ENCODE assay signal across 18 mouse cellular contexts in the genomic region with DNA sequence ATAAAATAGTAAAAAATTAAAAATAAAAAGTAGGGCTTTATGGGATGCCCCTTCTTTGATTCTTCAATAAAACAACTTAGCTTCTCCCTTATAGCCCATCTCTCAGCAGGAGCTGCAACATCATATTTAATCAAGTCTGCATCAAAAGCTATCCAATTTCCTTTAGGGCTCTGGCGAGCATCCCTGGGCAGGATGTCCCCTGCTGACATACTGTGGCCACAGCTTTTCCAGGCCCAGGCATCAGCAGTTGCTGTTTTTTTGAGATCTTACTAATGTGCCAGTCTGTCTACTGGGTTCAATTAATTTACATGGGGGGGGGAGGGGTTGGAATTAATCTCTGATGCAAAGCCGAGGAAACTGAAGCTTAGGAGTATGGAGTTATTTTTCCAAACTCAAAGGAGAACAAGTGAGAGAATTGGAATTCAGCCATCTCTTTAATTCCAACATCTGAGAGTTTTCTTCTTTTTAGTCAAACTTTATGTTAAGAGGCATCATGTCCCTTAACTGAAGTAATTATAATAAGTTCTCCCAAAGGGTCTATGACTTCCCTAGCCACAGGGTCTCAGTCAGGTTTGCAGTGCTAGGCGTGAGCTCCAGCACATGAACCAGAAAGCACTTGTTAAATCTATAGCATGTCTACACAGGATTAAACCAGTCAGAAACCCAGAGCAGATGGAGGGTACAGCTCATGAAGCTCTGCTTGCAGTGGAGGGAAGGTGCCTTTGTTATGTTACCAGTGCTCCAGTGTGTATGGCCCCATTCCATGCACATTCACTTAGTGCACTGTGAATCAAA.
DNase-seq lines count a peak whose midpoint lies in the region; ATAC-seq and TF ChIP-seq lines count a peak whose summit lies in the region.
"Had no signal": no experiment of that assay in that cellular context is flagged by ENCODE, and none has a peak within 500 bp of the region (broad histone marks: within the 10 kb centered on the region; RNA-seq: fewer than 3 reads in every experiment).

No protein-coding gene starts in this region.

- H3K27me3 ChIP-seq in limb, embryonic 15.5 days: no peaks in the 10 kb centered on the region
- H3K27me3 ChIP-seq: liver, embryonic 13.5 days had no signal

- 40% methylated on average over 3 of the region's 3 CpGs for WGBS in limb, embryonic 15.5 days

- no peak overlapping the region for H3K9ac ChIP-seq in limb, embryonic 15.5 days
- H3K9ac ChIP-seq: liver, embryonic 13.5 days; lung, embryonic 14.5 days had no signal

- H3K36me3 ChIP-seq in limb, embryonic 15.5 days: no peaks in the 10 kb centered on the region
- H3K36me3 ChIP-seq: liver, embryonic 13.5 days; midbrain, embryonic 10.5 days had no signal

- intact Hi-C loops in left cerebral cortex, postnatal 4 days (cut with DNase I): no loop called here
- intact Hi-C loops in left cerebral cortex, adult 2 months (cut with DNase I): no loop called here

- TF ChIP-seq CTCF in left cerebral cortex, adult 2 months (IDR thresholded peaks at IDR 0.05): no peak

- no peak overlapping the region for H3K4me2 ChIP-seq in limb, embryonic 15.5 days
- H3K4me2 ChIP-seq: heart, embryonic 11.5 days; liver, embryonic 13.5 days; lung, embryonic 14.5 days had no signal

- no peak overlapping the region for H3K27ac ChIP-seq in left cerebral cortex, adult 2 months
- peak overlapping the region; percentile 33; the same call in 1 of the 2 replicates for H3K27ac ChIP-seq in limb, embryonic 15.5 days
- H3K27ac ChIP-seq: liver, embryonic 13.5 days; macrophage; midbrain, embryonic 10.5 days had no signal

- peak; percentile 17 for DNase-seq in left cerebral cortex, postnatal 4 days
- DNase-seq in left cerebral cortex, adult 2 months (ENCODE audit: extremely low spot score in 1 of 2, low spot score in 2 of 2): no peak
- DNase-seq in cerebellum, adult 11-12 months: peak; percentile 53
- DNase-seq in cerebellum, adult 9-11 months: peak; percentile 61
- DNase-seq in lung, postnatal 36 days: no peak
- no peak for DNase-seq in lung, postnatal 25 days (ENCODE audit: low spot score)
- DNase-seq: adrenal gland, adult 8-10 months; heart, postnatal 14 days; kidney, adult 2 months; kidney, postnatal 10 days; liver, embryonic 13.5 days; lung, embryonic 14.5 days; thymus, postnatal 14 days had no signal

- H3K4me3 ChIP-seq in left cerebral cortex, adult 2 months: no peak overlapping the region
- no peak overlapping the region for H3K4me3 ChIP-seq in limb, embryonic 15.5 days
- H3K4me3 ChIP-seq: liver, embryonic 13.5 days; midbrain, embryonic 10.5 days had no signal

- no peaks in the 10 kb centered on the region for H3K4me1 ChIP-seq in limb, embryonic 15.5 days
- H3K4me1 ChIP-seq: liver, embryonic 13.5 days; midbrain, embryonic 10.5 days had no signal

- ATAC-seq in limb, embryonic 15.5 days (ENCODE audit: insufficient number of reproducible peaks, low FRiP score, low TSS enrichment, low read depth): no peak
- ATAC-seq: forebrain, embryonic 14.5 days had no signal

- H3K9me3 ChIP-seq in limb, embryonic 15.5 days: no peaks in the 10 kb centered on the region
- H3K9me3 ChIP-seq: liver, embryonic 13.5 days; midbrain, embryonic 10.5 days had no signal

Comparison
In these comparisons a context has a peak if more than half of its experiments do, and no peak if none do; other contexts are left out.
1. DNase-seq: peak in left cerebral cortex, postnatal 4 days (single experiment), cerebellum, adult 11-12 months (single experiment) and cerebellum, adult 9-11 months (single experiment); none in left cerebral cortex, adult 2 months (0 of 2), lung, postnatal 36 days (single experiment) and lung, postnatal 25 days (single experiment).